Mouse (Mus musculus): ENCODE measurements around the gene Slc35f1. TPM values are rescaled to one million over a fixed set of nuclear protein-coding genes. Genes with fewer than 3 reads are reported as not detected.
A peak's percentile ranks its signal among the peaks of the same experiment; 100 is the strongest.

Slc35f1 gene
- polyA plus RNA-seq, 1 experiment: 52.7 TPM

DNA sequence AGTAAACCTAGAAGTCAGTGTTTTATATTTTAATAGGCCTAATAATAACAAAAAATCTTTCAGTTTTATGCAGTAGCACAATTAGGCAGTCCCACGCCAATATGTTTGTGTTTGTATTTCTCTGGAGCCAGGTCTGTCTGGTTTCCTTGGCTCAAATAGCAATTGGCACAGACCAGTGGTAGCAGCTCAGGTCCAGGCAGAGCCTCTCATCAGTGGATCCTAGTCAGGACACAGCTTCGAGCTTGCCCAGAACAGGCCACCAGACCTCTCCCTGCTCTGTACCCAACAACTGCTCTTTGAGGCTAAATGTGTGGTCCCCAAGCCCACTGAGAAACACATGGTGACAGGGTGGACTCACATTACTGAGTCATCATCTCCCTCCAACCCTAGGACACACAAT lies 412.1 kb downstream of the Slc35f1 start:
- DNase-seq (ENCODE audit: low read depth): no peak
- no peak for TF ChIP-seq POLR2A (IDR thresholded peaks at IDR 0.05; ENCODE audit: borderline replicate concordance, extremely low read depth, insufficient read depth, insufficient read length, poor library complexity, severe bottlenecking)
- no peak for TF ChIP-seq CTCF (IDR thresholded peaks at IDR 0.05; ENCODE audit: borderline replicate concordance, extremely low read depth, insufficient read depth, insufficient read length)

DNA sequence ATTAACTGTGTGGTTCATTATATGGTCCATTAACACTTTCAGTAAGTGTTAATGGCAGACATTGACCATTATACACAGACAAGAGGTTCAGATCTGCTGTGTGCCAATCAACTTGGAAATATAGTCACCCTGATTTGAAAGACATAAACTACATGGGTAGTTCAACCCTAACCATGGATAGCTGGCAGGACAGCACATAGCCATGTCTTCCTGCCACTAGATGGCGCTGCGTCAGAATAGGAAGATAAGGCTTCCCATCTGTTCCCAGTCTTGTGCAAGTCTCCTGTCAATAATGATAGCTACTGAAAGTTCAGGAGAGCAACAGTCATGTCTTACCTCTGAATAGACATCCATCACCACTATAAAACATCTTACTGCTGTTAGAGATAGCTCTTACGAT lies 424.7 kb downstream of the Slc35f1 start:
- TF ChIP-seq POLR2A (IDR thresholded peaks at IDR 0.05; ENCODE audit: borderline replicate concordance, extremely low read depth, insufficient read depth, insufficient read length, poor library complexity, severe bottlenecking): no peak
- peak; percentile 60; the same call in 1 of the 2 replicates for TF ChIP-seq CTCF (IDR thresholded peaks at IDR 0.05; ENCODE audit: borderline replicate concordance, extremely low read depth, insufficient read depth, insufficient read length)
- DNase-seq (ENCODE audit: low read depth): peak; percentile 66

DNA sequence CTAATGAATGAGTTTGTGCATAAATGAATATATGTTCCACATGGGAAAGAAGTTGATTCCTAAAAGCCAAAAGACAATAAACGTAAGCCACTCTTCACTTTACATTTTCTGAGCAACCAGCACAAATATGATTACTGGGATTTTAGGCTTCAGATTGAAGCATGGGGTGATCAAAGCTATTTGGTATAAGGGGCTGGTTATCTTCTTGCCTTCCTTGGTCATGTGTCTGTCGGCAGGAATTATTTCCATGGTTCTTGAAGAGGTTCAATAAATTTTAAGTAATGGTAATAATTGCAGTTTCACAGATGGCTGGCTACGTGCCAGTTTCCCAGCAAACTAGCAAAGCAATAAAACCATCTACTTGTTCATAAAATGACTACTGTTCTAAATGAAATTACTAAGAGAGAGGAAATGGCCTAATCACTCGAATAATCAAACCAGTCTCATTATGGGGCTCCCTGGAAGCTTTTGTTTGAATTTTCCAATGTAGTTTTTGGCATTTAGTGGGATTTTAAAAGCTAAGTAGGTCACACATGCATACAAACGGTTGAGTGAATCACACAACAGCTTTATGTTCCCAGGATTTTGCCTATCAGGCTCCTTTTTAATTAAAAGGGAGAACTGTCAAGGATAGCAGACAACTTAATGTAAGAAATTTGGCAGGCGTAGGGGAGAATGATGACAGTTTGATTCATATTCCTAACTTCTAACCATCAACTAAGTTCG lies 425.5 kb downstream of the Slc35f1 start:
- DNase-seq (ENCODE audit: low read depth): peak; percentile 82
- TF ChIP-seq CTCF (IDR thresholded peaks at IDR 0.05; ENCODE audit: borderline replicate concordance, extremely low read depth, insufficient read depth, insufficient read length): no peak
- TF ChIP-seq POLR2A (IDR thresholded peaks at IDR 0.05; ENCODE audit: borderline replicate concordance, extremely low read depth, insufficient read depth, insufficient read length, poor library complexity, severe bottlenecking): no peak

DNA sequence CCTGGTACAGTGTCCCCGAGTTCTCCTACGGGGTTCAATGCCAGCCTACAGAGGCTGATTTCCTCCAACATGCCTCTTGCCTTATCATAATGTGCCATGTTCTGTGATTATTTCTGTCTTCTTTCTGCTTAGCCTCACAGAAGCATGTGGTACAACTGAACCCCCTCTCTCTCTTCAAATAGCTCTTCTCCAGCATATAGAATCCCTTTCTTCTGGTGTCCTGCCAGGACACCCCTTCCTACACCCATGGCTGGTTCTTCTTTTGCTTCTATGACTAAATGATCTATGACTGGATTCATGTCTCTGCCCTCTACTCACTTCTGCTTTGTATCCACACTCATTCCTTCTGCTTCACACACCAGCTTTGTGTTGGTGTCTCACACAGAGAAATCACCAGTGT lies 430.3 kb downstream of the Slc35f1 start:
- DNase-seq (ENCODE audit: low read depth): no peak
- TF ChIP-seq CTCF (IDR thresholded peaks at IDR 0.05; ENCODE audit: borderline replicate concordance, extremely low read depth, insufficient read depth, insufficient read length): no peak

DNA sequence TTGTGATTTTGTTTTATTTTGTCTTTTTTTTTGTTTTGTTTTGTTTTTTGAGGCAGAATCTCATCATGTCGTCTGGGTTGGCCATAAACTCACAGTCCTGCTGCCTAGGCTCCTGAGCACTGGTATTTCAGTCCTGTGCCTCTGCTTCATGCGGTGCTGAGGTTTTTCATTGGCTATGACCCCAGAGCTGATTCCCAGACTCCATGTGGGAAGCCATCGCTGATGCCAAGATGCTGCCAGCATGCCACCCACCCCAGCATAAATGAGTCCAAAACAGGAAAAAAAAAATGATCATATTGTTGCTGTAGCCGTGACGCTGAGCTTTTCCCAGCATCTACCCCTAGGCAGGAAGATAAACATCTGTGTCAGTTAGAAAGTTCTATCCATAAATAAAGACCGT lies 434.0 kb downstream of the Slc35f1 start:
- peak; percentile 31 for DNase-seq (ENCODE audit: low read depth)
- TF ChIP-seq POLR2A (IDR thresholded peaks at IDR 0.05; ENCODE audit: borderline replicate concordance, extremely low read depth, insufficient read depth, insufficient read length, poor library complexity, severe bottlenecking): no peak
- no peak for TF ChIP-seq CTCF (IDR thresholded peaks at IDR 0.05; ENCODE audit: borderline replicate concordance, extremely low read depth, insufficient read depth, insufficient read length)

DNA sequence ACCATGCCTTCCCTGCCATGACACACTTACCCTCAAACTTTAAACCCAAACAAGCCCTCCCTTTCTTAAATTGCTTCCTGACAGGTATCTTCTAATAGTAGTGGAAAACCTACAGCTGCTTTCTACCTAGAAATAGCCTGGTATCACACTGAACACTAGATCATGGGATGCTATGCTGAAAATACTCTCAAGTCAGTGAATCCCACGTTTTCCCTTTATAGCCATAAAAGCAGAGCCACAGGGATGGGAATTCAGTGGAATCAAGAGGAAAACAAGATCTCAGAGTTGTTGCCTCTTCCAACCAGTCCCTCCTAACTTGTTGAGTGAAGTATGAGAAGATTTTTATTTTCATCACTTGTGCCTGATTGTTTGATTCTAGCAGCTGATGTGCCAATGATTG lies 442.4 kb downstream of the Slc35f1 start:
- TF ChIP-seq CTCF (IDR thresholded peaks at IDR 0.05; ENCODE audit: borderline replicate concordance, extremely low read depth, insufficient read depth, insufficient read length): no peak
- no peak for DNase-seq (ENCODE audit: low read depth)

DNA sequence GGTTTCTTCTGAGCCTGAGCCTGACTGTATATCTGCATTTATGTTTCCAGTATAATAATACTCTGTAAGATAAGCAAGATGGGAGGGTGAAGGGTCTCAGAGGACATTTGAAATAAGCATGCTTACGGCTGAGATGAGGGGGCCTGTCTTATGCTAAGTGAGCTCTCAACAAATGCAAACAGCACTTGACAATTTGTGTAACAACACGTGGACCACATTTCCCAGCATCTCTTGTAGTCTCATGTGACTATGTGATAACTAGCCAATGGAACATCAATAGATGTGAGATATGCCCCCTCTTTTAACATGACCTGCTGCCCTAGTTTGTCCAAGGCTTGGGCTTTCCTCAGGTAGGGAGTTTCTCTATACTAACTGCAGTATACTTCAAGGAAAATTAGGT lies 460.0 kb downstream of the Slc35f1 start:
- TF ChIP-seq CTCF (IDR thresholded peaks at IDR 0.05; ENCODE audit: borderline replicate concordance, extremely low read depth, insufficient read depth, insufficient read length) (no peak), POLR2A (IDR thresholded peaks at IDR 0.05; ENCODE audit: borderline replicate concordance, extremely low read depth, insufficient read depth, insufficient read length, poor library complexity, severe bottlenecking) (no peak)
- no peak for DNase-seq (ENCODE audit: low read depth)

DNA sequence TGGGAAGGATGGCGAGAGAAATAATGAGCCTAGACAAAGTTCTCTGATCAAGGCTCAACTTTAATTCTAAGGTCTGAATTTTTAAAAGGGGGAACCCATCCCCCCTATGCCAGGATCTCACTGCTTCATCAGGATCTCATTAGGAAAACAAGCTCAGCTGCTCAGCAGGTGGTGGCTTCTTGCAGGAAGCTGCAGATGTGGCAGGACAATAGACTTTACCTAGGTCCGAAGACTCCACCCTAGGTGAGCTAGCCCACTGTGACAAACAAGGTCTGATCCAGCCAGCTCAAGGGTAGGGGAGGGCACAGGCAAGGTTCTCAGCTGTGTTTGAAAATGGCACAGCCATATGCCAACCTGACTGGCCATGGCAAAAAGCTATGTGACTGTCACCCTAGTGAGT lies 460.6 kb downstream of the Slc35f1 start:
- TF ChIP-seq CTCF (IDR thresholded peaks at IDR 0.05; ENCODE audit: borderline replicate concordance, extremely low read depth, insufficient read depth, insufficient read length) (no peak), POLR2A (IDR thresholded peaks at IDR 0.05; ENCODE audit: borderline replicate concordance, extremely low read depth, insufficient read depth, insufficient read length, poor library complexity, severe bottlenecking) (no peak)
- no peak for DNase-seq (ENCODE audit: low read depth)

DNA sequence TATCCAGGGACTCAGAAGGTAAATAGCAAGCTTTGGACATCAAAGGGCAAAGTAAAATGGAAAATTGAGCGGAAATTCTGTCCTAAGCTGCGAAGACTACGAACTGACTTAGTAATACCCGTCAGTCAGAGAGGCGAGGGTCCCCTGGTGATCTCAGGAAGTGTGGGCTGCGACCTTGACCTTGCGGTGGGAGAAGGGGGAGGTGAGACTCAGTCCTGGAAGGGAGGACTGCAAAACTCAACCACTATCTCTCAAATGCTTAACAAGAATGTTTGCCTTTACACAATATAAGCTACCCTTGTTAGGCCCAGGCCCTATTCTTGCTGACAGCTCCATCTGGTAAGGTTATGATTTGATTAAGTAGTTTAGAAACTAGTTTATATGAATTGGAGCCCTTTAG lies 466.0 kb downstream of the Slc35f1 start:
- TF ChIP-seq POLR2A (IDR thresholded peaks at IDR 0.05; ENCODE audit: borderline replicate concordance, extremely low read depth, insufficient read depth, insufficient read length, poor library complexity, severe bottlenecking): no peak
- no peak for TF ChIP-seq CTCF (IDR thresholded peaks at IDR 0.05; ENCODE audit: borderline replicate concordance, extremely low read depth, insufficient read depth, insufficient read length)
- no peak for DNase-seq (ENCODE audit: low read depth)

DNA sequence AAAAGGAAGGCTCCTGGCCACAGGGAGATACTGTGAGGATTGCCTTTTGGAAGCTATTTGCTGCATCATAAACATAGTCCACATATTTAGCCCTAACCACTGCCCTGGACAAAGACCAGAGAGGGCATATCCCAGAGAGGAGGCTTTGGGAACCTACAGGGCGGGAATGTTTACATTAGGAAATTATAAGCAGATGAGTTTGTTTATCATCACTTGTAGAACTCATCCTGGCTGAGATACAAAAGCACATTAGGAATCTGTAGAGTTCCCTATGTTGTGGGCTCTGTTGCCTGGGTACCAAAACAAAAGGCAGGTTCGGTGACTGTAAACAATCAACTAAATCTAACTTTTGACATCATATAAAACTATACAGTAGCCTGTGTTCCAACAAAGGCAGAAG lies 467.4 kb downstream of the Slc35f1 start:
- TF ChIP-seq POLR2A (IDR thresholded peaks at IDR 0.05; ENCODE audit: borderline replicate concordance, extremely low read depth, insufficient read depth, insufficient read length, poor library complexity, severe bottlenecking): no peak
- no peak for TF ChIP-seq CTCF (IDR thresholded peaks at IDR 0.05; ENCODE audit: borderline replicate concordance, extremely low read depth, insufficient read depth, insufficient read length)
- no peak for DNase-seq (ENCODE audit: low read depth)
